Mouse (Mus musculus) lung, postnatal 25 days (tissue): ENCODE data around the gene Gart.

Source experiments
- DNase-seq: peaks from one replicate; pipeline ENCODE4 v3.0.0; 2022; ENCODE audit warnings: low spot score

Gene Gart

DNA sequence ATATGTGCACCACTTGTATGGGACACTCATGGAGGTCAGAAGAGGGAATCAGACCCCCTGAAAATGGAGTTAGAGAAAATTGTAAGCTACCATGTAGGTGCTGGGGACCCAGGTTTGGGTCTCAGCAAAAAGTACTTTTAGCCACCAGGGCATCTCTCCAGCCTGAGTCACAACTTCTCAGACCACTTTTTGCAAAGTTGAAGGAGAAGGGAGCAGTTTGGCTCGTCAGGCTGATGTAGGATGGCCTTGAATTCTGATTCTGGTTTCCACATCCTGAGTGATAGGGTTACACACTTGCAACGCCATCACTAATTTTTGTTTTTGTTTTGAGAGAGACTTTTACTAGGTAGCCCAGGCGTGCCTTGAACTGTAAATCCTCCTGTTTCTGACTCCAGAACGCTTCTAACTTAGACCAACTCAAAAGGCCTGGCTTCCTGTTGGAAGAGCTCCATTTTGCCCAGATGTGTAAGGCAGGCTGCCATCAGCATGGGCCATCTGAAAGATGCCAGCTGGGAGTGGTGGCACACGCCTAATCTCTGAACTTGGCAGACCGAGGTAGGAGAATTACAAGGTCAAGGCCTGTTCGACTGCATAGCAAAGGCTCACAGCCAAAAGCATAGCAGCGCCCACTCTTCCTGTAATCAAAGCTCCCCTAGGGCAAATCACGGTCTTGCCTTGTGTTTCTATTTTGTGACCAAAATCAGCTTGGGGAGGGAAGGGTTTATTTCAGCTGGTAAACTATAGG, 37.1 kb downstream of the Gart start:
- peak; percentile 51 for DNase-seq

DNA sequence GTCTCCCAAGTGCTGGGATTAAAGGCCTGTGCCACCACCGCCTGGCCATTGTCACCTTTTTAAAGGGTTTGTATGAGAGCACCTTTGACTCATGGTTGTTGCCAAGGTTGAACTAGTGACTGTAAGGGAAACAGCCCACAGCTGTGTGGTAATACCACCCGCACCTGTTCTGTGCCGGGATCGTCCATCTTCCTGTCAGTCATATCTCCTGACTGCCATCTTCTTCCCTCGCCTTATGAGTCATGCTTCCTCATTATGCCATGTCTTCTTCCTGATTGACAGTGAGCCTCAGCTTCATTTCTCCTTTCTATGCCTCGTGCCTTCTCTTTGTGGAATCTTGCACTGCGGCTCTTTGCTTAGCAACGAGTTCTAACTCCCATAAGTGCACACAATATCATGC, 39.8 kb downstream of the Gart start:
- DNase-seq, result no peak

DNA sequence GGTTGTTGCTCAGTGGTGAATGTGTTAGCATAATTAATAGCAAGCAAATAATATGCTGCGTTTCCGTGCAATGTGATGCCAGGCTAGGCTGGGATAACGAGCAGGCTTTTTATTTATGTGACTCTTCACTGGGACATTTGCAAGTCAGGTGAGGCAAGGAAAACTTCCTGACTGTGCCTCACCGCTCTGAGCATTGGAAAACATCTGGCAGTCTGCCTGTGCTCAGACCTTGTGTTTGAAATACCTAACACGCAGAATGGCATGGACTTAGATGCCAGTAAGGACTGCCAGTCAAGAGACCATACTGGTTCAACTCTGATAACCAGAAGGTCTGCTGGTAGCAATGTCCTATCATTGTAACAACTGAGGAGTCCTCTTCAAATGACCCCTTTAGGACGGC, 41.6 kb downstream of the Gart start:
- no peak for DNase-seq

DNA sequence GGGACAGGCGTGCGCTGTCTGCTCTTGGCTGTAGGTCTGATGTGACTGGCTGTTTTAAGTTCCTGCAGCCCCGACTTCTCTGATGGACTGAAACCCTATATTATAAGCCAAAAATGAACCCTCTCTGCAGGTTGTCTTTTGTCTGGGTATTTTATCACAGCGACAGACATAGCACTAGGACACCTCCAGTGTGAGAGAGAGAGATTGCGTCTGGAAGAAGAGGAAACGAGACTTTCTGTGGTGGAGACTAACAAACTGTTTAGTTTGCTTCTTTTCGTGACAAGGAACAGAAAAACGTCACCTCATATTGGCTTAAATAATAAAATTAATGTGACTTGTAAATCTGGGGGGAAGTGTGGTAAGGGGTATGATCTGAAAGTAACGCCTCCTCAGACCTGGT, 45.1 kb downstream of the Gart start:
- no peak for DNase-seq

DNA sequence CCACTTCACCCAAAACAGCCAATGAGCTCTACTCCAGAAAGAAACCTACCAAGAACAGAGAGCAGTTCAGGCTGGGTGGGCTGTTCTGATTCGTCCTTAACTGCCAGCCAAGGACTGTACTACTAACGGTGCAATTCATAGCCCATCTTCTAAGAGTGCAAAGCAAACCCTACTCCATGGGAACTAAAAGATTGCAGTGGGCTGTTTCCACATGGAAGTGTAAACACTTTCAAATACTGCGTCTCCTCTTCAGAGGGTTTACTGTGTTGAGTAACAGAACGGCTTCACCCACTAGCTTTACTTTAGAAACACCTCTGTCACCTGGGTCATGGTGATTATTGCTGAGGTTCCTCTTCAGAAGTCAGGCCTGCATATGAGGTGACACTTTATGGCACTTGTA, 45.7 kb downstream of the Gart start:
- DNase-seq, result peak; percentile 51

DNA sequence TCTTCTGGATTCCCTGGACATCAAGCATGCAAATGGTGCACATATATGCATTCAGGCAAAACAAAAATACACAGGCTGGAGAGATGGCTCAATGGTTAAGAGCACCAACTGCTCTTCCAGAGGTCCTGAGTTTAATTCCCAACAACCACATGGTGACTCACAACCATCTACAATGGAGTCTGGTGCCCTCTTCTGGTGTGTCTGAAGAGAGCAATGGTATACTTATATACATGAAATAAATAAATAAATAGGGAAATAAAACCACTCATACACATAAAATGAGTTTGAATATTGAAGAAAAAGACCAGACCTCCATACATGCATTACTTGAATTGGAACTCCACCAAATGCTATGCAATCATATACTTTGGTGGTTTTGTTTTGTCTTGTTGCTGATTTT, 47.5 kb downstream of the Gart start:
- DNase-seq, result no peak

DNA sequence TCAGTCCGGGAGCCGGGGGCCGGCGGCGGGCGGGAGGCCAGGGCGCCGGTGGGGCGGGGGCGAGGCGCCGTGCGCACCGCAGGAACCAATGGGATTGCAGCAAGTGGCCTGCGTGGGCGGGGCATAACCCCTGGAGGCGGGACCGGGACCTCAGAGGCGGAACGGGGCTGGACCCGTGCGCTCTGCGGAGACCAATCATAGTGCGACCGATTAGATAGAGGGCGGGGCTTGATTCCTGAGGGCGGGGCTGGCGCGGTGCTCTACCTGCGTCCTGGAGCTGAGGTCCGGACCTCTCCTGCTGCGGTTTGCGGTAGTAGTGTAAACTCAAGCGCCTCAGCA, 49.1 kb downstream of the Gart start, which contains the start of gene Tmem50b:
Tmem50b (minus strand) TSS at position 129 of the 339 bp plus-strand sequence.
- DNase-seq, result peak; percentile 99

DNA sequence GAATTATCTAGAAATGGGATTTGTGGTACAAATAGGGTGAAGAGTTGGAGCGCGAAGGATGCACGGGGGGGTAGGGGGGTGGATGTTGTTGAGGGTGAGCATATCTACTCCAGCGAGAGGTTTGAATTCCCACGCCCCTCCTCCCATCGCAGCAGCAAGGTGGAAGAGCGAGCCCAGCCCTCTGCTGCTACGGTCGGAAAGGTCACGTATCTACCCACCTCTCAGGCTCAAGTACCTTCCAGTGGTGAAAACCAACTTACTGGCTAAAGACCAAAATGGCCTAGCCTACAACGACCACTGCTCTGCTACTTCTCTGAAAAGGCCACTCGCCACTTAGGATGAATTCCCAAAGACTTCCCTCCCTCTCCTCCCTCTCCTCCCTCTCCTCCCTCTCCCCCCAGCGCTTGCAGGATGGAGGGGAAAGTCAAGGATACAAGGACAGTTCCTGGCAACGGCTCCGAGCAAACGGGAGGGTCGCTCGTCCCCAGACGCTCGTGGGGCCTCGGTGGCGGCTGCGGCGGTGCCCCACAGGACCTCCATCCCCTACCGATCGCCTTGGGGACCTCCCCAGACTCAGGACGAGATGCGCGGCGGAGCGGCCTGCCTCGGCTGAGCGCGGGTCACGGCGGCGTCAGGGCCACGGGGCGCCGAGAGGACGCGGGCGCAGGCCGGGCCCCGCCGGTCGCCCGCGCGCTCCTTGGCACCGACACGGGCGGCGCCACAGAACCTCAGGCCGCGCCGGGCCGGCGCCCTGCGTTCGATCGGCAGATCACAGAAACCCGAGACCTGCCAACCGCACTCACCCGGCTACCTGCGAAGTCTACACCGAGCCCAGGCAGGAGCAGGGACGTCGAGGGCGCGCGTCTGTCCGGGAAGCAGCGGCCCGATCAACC, 49.7 kb downstream of the Gart start:
- DNase-seq, result peak; percentile 46

DNA sequence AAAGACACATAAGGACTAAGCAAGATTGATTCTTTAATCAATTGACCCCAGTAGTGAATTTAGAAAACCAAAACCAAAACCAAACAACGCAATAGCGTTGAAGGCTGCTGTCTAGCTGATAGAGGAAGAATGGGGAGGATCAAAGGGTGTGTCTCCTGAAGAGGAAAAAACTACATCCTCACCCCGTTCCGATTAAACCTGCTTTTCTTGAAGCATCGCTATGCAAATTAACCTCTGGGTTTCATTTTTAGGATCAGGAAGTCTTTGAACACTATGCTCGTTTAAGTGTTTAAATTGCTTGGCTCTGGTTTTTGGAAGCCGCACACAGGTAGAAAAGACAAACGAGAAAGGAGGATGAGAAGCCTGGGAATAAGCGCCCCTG, 50.4 kb downstream of the Gart start:
- peak; percentile 36 for DNase-seq

DNA sequence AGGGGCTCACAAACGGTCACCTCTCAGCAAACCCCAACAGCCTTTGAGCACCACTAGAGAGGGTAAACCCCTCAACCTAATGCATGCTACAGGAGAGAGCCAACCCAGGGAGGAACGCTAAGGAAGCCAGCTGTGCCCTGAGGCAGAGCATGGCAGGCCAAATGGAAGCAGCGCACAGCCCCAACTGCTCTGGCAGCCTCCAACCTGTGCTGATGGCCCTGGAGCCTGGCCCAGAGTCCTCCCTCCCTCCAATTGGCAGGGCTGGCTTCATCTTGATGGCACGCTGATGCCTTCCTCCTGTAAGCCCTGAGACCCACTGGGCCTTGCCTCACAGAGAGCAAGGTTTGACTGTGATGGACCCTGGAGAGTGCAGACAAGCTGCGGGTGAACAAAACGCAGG, 51.7 kb downstream of the Gart start:
- no peak for DNase-seq

DNA sequence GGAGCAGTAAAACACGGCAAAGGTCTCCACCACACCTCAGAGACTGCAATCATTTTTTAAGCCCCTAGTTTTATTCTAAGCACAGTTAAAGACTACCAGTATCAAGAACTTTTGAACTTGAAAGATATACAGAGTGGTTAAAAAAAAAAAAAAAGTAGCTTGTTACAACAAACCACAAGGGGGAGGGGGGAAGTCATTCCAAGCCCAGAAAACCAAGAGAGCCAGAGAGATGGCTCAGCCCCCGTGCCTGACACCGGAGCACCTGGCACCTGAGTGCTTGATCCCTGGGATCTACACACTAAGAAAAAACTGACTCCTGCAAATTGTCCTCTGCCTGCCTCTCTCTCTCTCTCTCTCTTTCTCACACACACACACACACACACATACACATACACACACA, 53.5 kb downstream of the Gart start:
- no peak for DNase-seq

DNA sequence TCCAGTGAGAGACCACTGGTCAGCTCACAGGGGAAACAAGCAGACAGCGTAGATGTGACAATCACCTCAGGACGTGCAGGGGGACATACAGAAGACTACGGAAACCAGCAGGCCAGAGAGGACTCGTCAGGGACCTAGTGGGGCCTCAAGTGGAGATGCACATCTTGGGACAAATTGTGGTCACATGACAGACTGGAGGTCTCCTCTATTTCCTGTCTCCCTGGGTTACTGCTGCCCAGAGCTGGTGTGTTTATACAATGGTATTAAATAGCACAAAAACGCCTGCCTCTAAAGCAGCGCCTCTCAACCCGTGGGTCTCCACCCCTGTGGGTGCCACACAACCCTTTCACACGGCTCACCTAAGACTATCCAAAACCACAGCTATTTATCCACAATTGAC, 54.6 kb downstream of the Gart start:
- DNase-seq, result no peak

DNA sequence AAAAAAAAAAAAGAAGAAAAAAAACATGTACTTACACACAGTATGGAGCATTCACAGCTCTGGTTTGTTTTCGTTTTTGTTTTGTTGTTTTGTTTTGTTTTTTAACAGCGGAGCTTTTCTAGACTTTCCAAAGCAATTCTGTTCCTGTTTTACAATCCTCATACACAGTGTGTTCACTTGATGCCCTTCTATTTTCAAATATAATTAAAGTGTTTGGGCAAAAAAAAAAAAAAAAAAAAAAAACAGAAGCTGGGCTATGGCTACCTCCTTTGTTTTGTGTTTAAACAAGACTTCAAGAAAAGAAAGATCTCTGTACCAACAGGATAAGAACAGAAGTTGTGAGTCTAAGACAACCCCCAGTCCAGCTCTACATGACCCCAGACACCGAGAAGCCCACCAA, 58.0 kb downstream of the Gart start:
- no peak for DNase-seq

DNA sequence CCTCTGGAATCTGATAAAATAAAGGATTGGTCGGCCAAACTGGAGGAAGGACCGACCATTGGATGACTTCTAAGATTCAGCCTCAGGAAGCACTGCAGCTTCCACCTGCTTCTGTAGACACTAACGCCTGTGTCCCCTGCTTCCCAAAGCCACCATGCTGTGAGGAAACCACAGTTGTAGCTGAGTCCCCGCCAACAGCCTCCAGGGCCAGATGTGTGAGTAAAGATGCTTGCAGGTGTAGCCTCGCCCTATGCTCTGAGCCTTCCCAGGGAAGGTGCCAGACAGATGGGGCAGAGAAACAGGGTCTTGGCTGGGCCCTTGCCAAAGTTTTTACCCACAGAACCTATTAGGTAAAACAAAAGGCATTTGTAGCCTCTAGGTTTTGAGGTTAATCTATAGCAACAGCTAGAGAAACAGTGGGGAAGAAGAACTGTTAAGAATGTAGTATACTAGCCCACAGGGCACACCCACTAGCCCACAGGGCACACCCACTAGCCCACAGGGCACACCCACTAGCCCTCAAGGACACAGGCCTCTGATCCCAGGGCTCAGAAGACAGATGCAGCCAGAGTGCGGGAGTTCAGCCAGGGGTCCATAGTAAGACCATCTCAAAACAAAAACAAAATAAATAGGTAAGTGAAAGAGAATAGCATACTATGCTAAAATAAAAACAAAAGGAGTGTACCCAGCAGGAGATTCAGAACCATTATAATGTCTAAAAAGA, 58.9 kb downstream of the Gart start:
- DNase-seq, result no peak

DNA sequence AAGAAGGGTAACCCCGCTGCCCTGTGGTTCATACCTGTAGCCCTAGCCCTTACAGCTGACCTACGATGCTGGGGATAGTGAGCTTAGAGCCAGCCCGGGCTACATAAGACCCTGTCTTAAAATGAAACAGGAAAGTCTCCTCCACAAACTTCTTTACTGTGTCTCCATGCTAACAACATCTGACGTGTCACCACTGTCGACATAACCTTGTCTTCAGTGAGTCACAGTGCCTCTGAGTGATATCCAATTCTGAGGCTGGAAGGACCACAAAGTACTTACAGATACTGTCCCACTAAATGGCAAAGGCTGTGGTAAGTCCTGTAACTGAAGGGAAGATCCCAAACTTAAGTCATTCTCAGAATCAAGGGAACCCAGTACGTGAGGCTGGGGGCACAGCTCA, 60.5 kb downstream of the Gart start:
- no peak for DNase-seq

DNA sequence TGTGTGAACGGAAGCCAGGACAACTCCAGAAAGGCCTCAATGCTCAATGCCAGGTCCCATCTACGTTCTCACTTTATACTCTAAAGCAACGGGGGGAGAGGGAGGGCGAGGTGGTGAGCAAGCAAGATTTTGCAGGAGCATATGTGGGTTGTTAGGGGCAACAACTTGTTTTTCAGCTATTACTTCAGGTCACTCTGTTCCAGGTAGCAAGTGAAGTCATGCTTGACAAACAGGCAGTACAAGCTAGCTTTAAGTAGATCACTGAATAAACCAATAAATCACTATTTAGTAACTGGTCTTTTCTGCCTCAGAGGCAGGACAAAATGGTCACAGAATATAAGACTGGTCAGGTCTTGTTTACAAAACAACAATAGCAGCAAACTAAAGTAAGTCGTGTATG, 61.1 kb downstream of the Gart start:
- no peak for DNase-seq

DNA sequence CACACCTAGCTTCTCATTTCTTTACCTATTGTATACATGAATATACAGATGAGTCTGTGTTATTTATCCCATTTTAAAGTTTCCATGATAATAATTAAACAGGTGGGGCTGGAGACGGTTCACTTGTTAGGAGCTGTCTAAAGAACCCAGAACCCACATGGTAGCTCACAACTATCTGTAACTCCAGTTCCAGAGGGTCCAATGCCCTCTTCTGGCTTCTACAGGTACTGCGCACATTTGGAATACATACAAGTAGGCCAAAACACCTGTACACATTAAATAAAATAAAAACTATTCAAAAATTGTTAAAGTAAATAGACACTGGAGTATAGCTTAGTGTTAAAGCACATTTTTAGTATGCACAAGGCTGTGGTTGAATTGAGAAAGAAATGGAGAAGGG, 64.4 kb downstream of the Gart start:
- no peak for DNase-seq

DNA sequence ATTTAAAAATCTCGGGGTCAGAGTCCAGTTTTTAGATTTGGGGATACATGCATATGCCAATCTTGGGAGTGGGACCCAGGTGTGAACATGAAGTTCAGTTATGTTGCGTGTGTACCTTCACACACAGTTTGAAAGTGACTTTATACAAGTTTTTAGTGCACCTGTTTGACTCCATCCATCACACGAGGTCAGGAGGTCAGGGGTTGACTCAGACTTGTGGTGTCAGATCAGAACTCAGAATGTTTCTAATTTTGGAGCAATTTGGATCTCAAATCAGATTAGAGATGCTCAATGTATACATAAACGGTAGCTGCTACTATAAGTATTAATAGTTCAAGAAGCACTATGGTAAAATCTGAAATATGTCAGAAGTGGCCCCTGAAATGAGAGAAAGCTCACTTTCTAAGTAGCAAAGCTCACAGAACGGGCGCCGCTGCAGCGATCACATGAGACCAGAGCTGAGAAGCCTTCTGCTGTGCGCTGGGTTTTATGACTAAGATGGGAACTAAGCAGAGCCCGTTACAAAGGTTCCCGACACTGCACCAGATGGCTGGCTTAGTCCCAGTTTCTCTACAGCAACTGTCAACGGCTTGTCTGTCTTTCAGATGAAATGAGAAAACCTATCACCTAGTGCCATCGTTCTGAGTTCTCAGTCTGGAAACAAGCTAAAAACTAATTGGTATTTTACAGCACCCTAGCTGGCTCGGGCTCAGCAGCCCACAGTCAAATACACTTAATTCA, 67.6 kb downstream of the Gart start:
- DNase-seq, result no peak

DNA sequence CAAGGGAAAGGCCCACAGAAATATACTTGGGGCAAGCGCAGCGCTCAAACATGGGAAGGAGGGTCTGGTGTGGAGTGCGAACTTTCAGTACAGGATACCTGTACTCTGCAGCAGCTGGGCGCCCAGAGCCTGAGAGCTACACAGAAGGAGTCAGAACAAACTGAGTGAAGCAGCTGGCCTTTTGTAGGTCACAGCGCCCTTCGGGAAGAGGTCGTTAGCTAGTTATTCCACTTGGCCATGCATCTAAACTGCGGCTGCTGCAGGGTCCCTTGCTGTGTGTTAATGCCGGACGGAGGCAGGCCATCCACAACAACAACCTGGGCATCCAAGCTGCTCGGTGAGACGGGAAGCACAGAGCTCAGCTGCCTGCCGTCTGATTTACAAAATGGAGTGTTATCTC, 71.6 kb downstream of the Gart start:
- DNase-seq, result no peak
